Mouse (Mus musculus) lung, postnatal 10 days (tissue): ENCODE results near the gene Gimap4.

Experiments
- DNase-seq: peaks from one replicate; pipeline ENCODE4 v3.0.0; 2021

The Gimap4 gene

GRCm38 (mm10) chr6:48702601-48703000 is 18.3 kb downstream of the Gimap4 start:
- no peak for DNase-seq

- no peak for DNase-seq
These were observed 19.8 kb downstream of the Gimap4 start for GRCm38 (mm10) chr6:48704146-48704545.

- DNase-seq = no peak
These were observed 21.8 kb downstream of the Gimap4 start for GRCm38 (mm10) chr6:48706130-48706529.

GRCm38 (mm10) chr6:48718455-48718854 is 34.1 kb downstream of the Gimap4 start, which contains the start of the genes Gm28053 and Gimap7:
TSS of gene Gm28053 (plus strand) at chr6:48718607.
TSS of gene Gimap7 (plus strand) at chr6:48718621.
- DNase-seq = no peak

GRCm38 (mm10) chr6:48720326-48720725 is 36.0 kb downstream of the Gimap4 start:
- DNase-seq = no peak

GRCm38 (mm10) chr6:48723468-48723867 is 39.1 kb downstream of the Gimap4 start:
- no peak for DNase-seq

DNA sequence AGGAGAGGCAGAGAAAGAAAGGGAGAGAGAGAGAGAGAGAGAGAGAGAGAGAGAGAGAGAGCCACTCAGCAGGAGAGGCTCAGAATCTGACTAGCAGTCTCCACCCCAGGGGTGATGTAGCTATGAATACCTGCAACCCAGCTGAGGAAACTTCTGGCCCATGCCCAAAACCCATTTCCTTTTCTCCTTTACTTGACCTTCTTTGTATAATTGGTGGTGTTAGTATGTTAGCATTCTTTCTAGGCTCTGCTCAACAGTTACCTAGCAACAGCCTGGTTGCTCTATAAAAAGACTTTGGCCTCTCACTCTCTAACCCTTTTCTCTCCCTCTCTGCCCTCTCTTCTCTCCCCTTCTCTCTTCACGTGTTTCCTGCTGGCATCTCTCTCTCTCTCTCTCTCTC is 41.1 kb downstream of the Gimap4 start:
- DNase-seq = peak; percentile 85

- no peak for DNase-seq
These were observed 43.4 kb downstream of the Gimap4 start for GRCm38 (mm10) chr6:48727761-48728160.

GRCm38 (mm10) chr6:48732864-48733304 is 48.5 kb downstream of the Gimap4 start:
- DNase-seq = no peak

DNA sequence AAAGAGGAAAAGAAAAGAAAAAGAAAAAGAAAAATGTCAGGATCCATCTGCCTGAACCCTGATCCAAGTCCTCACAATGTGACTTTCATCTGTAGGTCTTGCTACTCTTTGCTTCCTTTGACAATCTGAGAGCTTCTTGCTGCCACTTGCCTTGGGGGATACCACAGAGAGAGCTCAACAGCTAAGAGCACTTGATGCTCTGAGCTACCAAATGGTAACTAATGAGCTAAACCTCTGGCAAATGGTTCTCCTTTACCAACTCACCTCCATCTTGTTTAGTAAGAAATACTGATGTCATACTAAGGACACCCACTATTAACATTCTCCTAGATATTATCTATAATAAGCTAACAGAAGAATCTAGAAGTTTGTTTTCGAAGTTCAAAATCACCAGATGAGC is 49.3 kb downstream of the Gimap4 start:
- DNase-seq = no peak

- no peak for DNase-seq
These were observed 52.7 kb downstream of the Gimap4 start for GRCm38 (mm10) chr6:48737053-48737452.

DNA sequence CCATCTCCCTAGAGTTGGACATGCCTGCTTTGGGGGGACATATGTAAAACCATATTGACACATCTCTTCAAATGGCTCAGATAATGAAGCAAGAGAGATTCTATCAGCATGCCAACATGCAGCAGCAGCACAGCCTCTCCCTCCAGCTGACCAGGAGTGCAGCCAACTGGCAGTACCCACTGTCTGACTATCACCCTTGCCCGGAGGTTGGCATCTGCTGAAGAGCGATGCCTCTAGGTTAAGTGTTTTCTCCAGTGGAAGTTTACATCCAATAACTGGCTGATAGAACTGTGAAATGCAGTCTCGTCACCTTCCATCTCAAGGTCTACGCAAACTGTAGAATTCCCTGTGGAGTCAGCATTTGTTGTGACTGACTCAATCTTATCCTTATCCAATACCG is 53.3 kb downstream of the Gimap4 start:
- no peak for DNase-seq

DNA sequence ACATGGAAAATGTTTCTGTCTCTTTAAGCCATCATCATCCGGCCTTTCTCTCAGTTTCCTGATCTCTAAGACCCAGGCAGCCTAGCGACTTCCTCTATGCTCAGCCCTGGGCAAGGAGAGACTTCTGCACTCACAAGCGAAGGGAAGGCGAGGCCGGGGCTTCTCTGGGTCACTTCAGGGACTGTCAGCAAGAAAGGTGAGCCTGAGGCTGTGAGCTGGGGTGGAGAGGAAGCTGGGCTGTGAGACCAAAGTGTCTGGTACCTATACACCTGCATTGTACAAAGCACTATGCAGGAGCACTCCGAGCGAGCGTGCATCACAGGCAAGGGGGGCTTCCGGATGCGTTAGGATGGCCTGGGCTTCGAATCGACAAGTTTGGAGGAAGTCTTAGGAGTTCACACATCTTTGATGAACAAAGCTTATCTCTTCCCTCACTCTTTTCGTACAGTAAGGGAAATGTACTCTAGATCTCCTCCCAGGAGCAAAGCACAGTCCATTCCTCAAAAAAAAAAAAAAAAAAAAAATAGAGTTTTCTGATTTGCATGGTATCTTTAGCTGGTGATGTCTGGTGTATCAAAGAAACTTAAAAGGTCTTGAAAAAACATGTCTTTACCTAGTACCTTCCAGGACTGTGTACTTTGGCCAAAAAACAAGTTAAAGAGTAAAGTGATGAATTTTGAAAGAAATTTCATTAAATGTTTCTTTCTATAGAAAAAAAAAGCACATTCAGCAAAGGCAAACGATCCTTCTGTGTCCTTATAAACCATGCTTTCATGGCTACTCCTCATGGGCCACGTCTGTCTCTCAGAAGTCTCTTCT is 54.8 kb downstream of the Gimap4 start, which contains the start of gene Gimap1:
Gene Gimap1, plus strand, starts transcription at position 94 of the 819 bp plus-strand sequence.
- DNase-seq = peak; percentile 54

GRCm38 (mm10) chr6:48739780-48740055 is 55.4 kb downstream of the Gimap4 start:
- no peak for DNase-seq

GRCm38 (mm10) chr6:48740501-48741169 is 56.3 kb downstream of the Gimap4 start:
- no peak for DNase-seq

DNA sequence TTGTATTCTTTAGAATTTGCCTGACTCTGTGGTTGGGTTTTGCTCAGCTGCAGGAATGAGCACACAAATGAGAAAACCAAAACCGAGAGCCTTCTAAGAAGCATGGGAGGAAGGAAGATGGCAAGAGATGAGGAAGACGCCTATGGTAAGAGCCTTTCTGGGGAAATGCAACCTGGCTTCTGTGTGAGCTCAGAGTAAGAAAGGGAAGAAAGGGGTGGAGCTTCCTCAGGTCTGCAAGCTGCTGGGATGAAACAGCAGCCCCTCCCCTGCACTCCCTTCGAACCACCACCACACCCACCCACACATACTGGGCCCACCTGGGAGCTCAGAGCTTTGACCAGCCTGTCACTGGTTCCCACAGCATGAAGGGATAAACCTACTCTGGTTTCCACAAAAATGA is 56.9 kb downstream of the Gimap4 start:
- DNase-seq = no peak
